Mouse (Mus musculus) urinary bladder, adult 18-20 months (tissue): ENCODE data around the gene Kcnk13.
A peak's percentile ranks its signal among the peaks of the same experiment; 100 is the strongest.

Experiments used
- DNase-seq, 2 experiments: peaks; one replicate each; pipeline ENCODE4 v3.0.0; 2022; ENCODE audit warnings: low spot score in 2 of 2, mixed read lengths in 2 of 2

The Kcnk13 gene

DNA sequence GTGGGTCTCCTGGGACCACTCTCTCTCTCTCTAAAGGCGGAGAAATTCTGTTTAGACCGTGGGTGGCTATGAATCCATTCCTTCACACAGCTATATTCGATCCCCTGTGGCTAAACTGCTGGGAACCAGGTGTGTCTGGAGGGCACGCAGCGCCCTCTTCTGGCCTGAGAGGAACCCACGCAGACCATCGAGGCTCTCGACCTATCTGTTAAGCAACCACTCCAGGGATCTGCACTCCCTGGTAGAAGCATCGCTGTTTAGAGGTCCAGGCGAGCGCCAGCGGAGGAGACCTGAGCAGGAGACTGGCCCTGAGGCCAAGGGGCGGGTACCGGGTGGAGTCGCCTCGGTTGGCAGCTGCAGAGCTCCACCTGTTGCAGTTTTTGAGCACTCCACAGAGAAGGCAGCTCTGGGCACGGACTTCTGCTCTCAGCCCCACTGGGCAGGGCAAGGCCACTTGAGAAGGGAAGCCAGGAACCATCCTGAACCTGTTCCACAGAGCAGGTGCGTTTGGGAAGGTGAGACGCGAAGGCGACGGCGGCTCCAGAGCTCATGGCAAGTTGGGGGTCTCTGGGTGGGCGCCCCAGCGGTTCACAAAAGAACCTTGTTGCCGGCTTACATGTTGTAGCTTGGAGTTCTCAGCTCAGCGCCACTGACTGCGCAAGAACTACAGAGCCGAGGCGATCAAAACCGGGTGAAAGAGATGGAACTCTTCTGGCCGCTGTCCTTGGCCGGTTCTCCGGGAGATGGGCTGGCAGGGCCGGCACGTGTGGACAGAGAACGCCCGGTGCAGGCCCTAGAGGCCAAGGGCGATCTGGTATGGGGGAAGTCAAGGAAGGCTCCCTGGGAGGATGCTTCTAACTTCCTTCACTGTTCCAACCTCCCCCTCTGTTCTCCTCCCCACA lies at the start of gene Kcnk13:
Gene Kcnk13 (plus strand): TSS at position 199 of the 902 bp plus-strand sequence.
- DNase-seq = peak in 1 of 2 experiments; percentile 45

DNA sequence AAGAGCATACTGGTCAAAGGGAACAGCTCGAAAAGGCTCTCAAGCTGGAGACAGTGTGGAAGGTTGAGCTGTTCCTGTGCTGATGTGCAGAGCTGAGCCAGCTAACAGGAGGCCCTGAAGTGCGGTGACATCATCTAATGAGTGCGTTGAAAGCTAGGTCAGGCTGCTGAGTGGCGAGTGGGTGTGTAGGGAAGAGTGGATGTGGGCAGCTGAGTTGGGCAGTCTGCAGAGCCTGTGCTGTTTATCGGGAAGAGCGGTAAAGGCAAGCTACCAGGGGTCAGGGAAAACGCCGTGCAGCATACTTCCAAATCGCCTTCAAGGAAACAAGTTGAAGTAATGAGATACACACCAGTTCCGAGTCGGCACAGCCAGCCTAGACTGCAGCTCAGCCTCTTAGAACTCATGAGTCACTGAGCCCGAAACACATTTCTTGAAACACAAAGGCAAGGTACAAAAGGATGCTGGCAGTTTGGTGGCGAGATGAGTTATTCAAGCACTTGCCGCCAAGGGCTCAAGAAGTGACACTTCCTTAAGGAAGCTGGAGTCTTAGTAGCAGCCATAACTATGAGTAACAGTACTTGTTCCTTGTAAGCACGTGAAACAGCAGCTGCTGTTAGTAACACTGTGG lies 46.4 kb upstream of the Kcnk13 start:
- no peak for DNase-seq

DNA sequence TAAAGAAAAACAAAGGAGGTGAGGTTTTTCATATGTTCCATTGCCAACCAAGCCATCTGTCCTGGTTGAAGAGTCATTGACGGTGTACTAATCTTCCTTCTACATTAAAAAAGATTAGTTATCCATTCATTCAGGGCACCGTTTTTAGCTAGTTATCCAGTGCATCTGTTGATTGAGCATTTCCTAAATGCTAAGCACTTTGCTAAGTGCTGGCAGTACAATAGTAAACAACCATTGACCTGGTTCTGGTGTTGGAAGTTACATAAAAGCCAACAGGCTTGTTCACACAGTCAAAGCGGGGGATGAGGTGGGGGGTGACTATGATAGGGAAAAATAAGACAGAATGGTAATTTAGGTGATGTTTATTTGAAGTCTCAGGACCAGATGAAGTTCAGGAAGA lies 44.7 kb upstream of the Kcnk13 start:
- DNase-seq = no peak

DNA sequence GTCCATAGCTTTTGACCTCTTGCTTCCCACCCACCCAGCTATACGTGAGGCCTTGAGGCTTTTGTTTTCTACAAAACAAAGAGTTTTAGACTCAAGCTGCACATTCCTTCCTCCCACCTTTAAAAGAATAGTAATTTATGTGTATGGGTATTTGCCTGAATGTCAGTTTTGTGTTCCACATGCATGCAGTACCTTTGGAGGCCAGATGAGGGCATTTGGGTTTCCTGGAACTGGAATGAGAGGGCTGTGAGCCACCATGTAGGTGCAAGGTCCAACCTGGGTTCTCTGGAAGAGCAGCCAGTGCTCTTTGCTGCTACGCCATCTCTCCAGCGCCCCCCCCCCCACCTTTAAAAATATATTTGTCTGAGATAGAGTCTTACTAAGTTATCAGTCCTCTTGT lies 43.3 kb upstream of the Kcnk13 start:
- DNase-seq = no peak

DNA sequence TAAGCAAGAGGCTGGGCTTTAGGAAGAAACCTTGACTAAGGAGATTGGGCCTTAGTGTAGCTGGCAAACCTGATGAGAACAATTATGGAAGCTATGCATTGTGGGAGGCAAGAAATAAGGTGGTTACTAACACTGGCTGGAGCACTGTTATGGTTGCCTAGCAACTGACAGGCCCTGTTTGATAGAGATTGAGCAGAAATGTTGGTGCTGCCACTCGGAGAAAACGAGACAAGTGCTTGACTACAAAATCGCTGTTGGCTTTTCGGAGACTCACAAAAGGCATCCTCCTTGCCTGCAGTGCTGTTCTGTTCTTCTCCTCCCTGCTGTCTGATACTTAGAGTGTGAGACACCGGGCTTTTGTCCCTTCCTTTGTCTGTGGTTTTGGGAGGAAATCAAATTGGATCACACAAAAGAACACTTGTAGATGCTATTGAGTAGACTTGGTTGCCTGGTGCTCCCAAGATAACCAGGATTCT lies 41.1 kb upstream of the Kcnk13 start:
- no peak for DNase-seq

DNA sequence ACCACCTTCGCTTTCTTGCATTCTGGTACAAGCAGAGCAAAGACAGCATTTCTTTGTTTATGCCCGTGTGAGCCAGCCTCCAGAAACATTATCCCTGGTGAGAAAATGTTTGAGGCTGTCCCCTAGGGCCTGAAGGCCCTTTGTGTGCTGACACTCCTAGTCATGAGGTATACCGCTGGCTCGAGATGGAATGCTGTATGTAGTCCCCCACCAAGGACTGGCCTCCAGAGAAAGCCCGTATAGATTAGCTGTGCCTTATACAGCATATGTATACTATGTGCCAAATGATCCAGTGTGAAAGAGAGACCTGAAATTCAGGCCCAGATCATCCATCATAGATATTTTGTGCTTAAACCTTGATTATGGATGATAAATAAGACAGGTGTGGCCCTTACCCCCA lies 40.6 kb upstream of the Kcnk13 start:
- no peak for DNase-seq

DNA sequence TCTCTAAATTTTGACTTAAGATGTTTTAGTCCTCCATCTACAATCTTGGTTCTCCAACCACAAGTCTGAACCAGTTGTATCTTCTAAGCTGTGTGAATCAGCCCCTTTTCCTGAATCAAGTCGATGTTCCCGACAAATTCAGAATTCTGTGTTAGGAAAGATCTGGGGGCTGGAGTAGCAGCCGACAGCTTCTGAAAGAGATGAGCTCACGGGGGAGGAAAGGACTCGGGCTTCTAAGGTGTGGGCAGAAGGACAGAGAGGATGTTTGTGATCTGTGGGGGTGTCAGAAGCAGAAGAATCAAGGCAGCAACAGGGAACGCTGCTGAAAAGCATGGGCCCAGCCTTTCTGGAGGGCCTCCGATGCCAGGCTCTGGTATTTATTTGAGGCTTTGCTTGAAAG lies 36.0 kb upstream of the Kcnk13 start:
- DNase-seq = no peak

DNA sequence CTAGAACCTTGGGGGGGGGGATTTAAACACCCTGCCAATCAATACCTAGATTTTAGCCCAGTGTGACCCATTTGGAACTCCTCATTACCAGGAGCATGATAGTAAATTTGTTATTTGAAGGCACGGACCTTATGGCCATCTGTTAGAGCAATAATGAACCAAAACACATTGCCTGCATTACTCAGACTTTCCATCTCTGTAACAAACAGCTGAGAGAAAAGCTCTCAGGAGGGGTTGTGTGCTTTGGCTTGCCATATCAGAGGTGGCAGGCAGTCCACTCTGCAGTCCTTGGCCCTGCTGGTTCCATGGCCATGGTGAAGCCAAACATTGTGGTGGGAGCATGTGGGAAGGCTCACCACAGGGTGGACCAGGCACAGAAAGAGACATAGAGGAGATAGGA lies 35.1 kb upstream of the Kcnk13 start:
- no peak for DNase-seq

DNA sequence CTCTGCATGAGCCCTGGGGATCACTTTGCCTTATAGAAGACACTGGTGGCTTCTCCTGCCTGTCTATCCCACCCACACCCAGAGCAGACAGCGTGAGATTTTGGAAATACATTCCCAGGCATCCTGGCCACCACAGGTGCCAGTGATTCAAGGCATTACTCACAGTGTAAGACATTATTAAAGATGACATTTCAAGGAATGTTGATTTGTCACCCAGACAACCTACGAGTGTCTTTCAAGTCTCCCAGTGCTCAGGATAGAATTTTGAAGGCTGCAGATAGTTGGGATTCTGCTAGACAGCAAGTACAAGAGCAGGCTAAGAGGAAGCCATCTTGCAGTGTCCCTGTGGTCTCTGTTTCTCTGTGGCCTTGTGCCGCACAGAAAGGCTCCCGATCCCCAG lies 32.1 kb upstream of the Kcnk13 start:
- no peak for DNase-seq

DNA sequence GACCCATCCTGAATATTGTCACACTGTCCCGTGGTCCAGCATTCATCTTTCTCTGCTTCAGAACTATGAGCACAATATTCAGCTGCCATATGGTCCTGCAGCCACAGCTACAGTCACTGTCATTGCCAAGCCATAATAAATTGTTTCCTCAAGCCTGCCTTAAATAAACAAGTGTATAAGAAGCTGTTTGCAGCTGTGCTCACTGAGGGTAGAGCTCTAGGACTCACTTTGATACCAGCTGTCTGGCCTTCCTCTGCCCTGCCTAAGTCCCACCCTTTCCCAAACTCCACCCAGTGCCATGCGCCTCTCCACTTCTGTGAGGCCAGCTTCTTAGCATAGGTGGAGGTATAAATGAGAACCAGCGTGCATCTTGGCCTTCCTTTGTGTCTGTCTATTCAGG lies 30.7 kb upstream of the Kcnk13 start:
- DNase-seq = no peak

DNA sequence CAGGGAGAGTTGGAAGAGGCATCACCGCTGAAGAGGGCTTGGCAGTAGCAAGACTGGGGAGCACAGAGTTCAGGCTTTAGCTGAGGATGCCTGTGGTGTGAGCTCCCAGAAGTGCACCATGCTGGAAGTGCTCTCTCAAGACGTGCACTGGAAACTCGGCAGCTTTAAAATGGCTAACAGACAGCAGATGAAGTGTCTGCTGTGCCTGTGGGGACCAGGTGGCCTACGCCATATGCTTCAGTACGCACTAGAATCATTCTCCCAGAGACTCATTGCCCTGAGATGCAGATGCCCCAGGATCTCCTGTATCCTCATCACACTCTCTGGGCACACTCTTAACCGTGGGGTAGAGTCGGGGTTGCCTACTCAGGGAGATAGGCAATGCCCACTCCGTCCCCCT lies 28.9 kb upstream of the Kcnk13 start:
- no peak for DNase-seq

DNA sequence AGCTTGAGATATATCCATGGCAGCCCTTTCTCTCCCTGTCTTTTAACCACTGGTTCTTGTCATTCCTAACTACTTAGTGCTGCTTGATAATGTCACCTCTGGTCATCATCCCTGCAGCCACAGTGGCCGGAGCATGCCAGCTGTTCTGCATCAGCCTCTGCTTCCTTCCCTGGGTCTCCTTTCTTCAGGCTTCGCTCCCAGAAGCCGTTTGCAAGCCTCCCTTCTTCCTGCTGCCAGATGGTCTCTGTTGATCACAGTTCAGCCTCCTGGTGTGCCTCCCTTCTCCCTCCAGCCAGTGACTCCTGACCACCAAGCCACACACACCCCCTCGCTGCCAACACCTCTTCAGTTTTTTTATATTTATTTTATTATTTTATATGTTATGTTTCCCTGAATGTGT lies 25.8 kb upstream of the Kcnk13 start:
- DNase-seq = no peak

DNA sequence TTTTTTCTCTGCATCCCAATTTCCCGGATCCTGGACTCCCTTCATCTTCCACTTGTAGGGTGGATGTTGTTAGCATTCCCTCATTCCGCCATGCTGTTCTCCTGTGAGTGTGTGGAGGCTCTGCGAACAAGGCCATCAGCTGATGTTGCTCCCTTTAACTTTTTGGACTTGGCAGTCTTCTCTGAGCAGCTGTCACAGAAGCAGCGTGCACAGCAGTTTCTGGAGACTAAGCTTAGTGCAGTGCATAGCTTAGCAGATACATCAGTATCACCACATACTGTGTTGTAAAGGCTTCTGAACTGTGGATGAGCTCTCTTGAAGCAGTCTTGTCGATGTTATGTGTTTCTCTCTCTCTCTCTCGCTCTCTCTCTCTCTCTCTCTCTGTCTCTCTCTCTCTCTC lies 25.1 kb upstream of the Kcnk13 start:
- DNase-seq = no peak

DNA sequence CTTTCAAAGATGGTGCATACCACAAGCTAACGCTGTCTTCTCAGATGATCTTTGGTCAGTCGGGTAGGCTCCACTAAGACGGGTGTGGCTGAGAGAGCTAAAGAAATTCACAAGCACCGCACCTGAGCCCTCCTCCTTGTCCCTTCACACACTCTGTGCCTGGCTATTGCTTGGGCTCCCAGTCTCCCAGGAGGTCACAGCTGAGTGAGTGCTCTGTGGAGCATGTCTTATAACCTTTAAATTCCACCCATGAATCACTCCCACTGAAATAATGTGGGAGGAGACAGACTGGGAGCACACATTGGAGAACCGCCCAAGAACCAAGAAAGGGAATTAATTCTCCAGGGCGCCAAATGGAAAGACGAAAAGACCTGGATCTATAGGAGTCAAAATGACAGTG lies 23.6 kb upstream of the Kcnk13 start:
- DNase-seq = no peak

DNA sequence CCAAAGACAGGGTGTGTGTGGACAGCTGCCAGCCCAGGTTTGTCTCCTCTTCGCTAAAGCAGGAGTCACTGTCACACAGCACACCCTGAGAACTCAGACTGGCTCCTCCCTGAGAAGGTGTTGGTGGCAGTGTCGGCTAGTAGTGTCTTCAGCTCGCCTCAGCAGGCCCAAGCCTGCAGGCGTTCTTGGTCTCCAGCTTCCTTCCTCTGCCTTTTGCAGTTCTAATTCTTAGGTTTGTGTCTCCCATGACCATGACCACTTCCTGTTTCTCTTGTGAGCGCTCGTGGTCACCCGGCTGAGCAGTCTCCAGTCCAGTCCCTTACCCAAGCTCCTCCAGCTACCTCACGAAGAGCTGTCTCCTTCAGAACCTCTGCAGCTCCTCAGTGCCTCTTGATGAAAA lies 21.9 kb upstream of the Kcnk13 start:
- DNase-seq = no peak

DNA sequence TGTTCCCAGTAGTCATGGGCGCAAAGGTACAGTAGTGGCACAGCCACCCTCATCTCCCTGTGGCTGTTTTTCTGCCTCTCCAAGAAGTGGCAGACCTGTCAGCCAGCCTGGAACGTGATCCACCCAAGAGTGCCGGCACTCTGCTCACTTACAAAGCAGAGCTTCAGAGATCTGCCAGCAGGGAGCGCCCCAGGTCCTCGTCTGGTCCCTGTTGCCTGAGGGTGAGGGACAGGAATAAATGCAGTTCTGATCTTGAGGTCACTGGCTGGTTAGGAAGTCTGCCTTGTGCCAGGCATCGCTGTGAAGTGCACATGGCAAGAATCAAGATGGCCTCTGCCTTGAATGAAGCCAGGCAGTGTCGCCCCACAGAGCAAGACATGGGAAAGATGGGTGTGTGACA lies 11.4 kb upstream of the Kcnk13 start:
- DNase-seq = peak in 1 of 2 experiments; percentile 46

DNA sequence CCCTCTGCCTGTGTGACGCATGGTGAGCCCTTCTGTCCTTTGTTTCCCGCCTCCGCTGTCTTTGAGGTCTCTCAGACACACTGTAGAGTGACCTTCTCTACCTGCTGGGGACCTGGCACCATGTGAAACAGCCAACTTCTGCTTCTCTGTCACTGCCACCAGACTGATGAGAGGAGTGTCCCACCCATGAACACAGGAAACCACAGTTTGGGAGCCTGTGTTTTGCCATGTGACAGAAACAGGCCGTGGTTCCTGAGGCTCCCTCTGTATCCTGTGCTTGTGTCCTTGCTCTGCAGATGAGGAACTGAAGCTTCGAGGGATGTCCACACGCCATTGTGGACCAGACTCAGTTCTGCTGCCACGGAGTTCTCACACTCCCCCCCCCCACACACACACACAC lies 7.9 kb upstream of the Kcnk13 start:
- no peak for DNase-seq

DNA sequence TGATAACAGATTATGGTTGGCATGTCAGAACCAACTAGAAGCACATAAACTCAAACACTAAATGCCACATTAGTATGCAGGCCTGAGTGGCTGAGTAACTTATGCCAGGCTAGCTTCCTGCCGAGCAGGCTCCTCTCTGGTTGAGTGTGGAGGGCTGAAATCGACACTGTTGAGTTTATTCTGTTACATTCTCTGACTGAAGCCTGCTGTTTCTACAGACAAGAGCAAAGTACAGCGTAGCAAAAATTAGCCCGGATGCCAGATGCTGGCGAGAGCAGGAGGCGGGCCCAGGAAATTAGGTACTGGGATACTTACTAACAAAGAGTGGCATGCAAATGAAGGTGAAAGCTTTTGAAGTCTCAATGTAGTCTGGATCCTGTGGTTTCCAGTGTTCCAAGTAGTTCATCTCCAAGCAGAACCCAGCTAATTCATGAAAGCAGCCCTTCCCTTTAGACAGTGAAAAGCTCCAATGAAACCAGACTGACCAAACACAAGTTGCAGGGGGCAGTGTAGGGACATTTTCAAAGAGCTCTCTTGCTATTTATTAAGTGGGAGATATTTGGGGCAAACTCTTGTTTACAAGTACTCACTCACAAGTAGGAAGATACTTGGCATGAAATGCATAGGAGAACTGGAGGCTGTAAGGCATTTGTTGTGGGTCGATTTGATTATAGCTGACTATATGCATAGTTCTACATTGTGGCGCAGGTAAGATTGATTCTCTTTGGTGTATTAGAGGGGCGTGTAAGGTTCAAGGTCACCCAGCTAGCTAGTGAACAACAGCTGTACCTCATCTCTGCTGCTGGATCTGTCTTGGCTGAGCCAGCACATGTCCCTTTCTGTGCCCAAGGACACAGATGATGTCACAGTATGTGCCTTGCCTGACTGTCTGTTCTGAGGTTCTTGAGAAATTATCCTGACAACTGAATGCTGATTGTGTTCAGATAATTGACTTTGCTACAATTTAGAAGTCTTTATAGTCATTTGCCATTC lies 5.9 kb upstream of the Kcnk13 start:
- DNase-seq = no peak

DNA sequence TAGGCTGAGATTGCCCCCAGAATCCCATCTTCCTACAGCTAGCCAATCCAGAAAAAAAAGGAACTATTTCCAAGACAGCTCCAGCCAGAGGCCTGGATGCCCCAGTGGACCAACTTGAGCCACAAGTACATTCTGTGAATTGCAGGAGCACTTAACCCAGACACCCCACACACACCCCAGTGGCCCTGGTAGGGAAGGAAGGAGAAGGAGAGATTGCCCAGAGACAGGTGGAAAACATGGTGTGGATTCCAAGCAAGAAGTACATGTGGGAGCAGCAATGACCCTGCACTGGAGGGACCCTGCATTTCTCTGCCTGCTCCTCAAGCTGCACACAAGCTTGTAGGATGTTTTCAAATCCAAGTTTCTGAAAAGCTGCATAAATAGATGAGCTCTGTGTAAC lies 5.0 kb upstream of the Kcnk13 start:
- DNase-seq = no peak

DNA sequence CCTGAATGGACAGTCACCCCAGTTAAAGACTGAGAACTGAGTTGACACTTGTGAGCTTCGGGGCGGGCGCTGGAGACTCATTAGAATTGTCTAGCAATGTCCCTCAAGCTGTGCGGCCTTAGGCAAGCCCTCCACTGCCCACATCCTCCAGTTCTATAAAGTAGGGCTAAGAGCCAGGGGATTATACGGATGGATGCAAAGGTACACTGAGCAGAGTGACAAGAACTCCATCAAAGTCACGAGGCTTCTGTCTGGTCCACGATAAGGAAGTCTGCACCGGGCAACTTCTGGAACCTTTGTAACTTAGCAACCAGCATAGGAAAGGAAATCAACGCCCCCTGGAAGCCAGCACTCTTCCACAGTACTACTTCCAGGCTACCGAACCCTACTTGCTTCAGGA lies 4.4 kb upstream of the Kcnk13 start:
- DNase-seq = no peak

DNA sequence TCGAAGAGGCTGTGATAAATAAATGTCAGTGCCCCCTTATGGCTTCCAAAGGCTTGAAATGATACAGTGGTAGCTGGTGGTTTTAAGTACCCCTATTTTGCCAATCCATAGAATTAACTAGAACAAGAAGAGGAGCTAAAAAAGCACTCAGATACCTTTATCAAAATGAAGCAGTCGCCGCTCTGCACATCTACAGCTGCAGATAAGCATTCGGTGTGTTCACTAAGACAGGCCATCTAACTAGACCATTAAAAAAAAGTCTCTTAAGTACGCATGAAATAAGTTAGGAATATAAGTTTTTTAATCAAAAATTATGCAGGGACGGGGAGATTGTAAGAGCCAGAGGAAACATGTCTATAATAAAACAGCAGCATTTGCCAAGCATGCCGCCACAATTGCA lies 3.6 kb upstream of the Kcnk13 start:
- no peak for DNase-seq
